In the genomic region with DNA sequence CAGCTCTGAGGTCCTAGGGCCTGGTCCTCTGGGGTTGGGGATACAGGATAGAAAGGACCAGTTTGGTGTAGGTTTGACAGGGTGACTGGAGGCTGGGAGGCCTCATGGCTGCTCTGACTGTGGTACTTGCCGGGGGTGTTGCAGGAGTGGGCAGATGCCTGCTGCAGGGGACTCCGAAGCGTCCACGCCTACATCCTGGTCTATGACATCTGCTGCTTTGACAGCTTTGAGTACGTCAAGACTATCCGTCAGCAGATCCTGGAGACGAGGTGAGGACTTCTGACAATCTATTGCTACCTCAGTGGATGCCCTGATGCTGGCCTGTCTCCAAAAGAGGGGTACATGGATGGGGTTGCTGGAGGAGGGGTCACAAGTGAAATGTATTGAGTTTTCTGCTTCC, we compare ENCODE assay signal across 31 mouse cellular contexts. TPM values are rescaled to one million over a fixed set of nuclear protein-coding genes. Genes with fewer than 3 reads are reported as not detected.
DNase-seq lines count a peak whose midpoint lies in the region; ATAC-seq and TF ChIP-seq lines count a peak whose summit lies in the region.
"Had no signal": no experiment of that assay in that cellular context is flagged by ENCODE, and none has a peak within 500 bp of the region (broad histone marks: within the 10 kb centered on the region; RNA-seq: fewer than 3 reads in every experiment).

No protein-coding gene starts in this region.

- H3K27me3 ChIP-seq in intestine, embryonic 16.5 days (replicated peaks; ENCODE audit: control insufficient read depth, insufficient read depth, low read length), result peaks cover 18% of the 10 kb centered on the region
- H3K27me3 ChIP-seq: Patski had no signal

- H3K9me3 ChIP-seq in intestine, embryonic 16.5 days (ENCODE audit: control insufficient read depth, low read length), result no peaks in the 10 kb centered on the region
- H3K9me3 ChIP-seq: embryonic facial prominence, embryonic 10.5 days; embryonic facial prominence, embryonic 13.5 days; forebrain, embryonic 12.5 days; forebrain, embryonic 15.5 days; heart, embryonic 12.5 days; heart, embryonic 15.5 days had no signal

- peak; percentile 55 for DNase-seq in heart, adult 11 months
- no peak for DNase-seq in heart, postnatal 25 days (ENCODE audit: low spot score)
- DNase-seq in layer of hippocampus, postnatal 36 days, result peak; percentile 49 to 56
- no peak for DNase-seq in layer of hippocampus, adult 9-10 months (ENCODE audit: low spot score)
- peak; percentile 34 to 71 for DNase-seq in left cerebral cortex, postnatal 25 days (ENCODE audit: low spot score in 2 of 2)
- no peak for DNase-seq in left cerebral cortex, adult 11 months (ENCODE audit: low spot score)
- DNase-seq: cerebellum, adult 11 months; cerebellum, adult 2 months had no signal

- intact Hi-C loops in heart, postnatal 25 days (cut with DNase I), result no loop called here
- intact Hi-C loops in left cerebral cortex, postnatal 25 days (cut with DNase I), result no loop called here

- H3K27ac ChIP-seq in olfactory bulb, adult 2 months (ENCODE audit: insufficient read depth, low read depth, low read length), result peak overlapping the region; percentile 75
- H3K27ac ChIP-seq in intestine, embryonic 16.5 days (ENCODE audit: low read length), result no peak overlapping the region
- H3K27ac ChIP-seq: embryonic facial prominence, embryonic 10.5 days; embryonic facial prominence, embryonic 13.5 days; forebrain, embryonic 12.5 days; forebrain, embryonic 15.5 days; gastrocnemius, adult 2 months; heart, embryonic 15.5 days; hindbrain, embryonic 14.5 days; hindbrain, postnatal 0 days had no signal

- H3K9ac ChIP-seq in intestine, embryonic 16.5 days (ENCODE audit: low read depth, low read length), result no peak overlapping the region
- H3K9ac ChIP-seq: embryonic facial prominence, embryonic 13.5 days; forebrain, embryonic 12.5 days; forebrain, embryonic 15.5 days; heart, embryonic 12.5 days; heart, embryonic 15.5 days; hindbrain, embryonic 14.5 days had no signal

- no peak for TF ChIP-seq CTCF in olfactory bulb, adult 2 months (IDR thresholded peaks at IDR 0.05; ENCODE audit: insufficient read depth, low read depth, low read length)

- no peak for TF ChIP-seq POLR2A in olfactory bulb, adult 2 months (IDR thresholded peaks at IDR 0.05; ENCODE audit: insufficient read depth, low read depth, low read length)

- H3K36me3 ChIP-seq in intestine, embryonic 16.5 days (ENCODE audit: control insufficient read depth, insufficient read depth, low read length), result no peaks in the 10 kb centered on the region
- H3K36me3 ChIP-seq: embryonic facial prominence, embryonic 10.5 days; embryonic facial prominence, embryonic 13.5 days; forebrain, embryonic 12.5 days; forebrain, embryonic 15.5 days; G1E; heart, embryonic 15.5 days had no signal

- H3K4me1 ChIP-seq in olfactory bulb, adult 2 months (ENCODE audit: control insufficient read depth, insufficient read depth, low read length), result peaks cover 53% of the 10 kb centered on the region
- no peaks in the 10 kb centered on the region for H3K4me1 ChIP-seq in intestine, embryonic 16.5 days (ENCODE audit: control insufficient read depth, insufficient read depth, low read length)

- H3K4me2 ChIP-seq in intestine, embryonic 16.5 days (ENCODE audit: low read depth, low read length), result no peak overlapping the region
- H3K4me2 ChIP-seq: embryonic facial prominence, embryonic 13.5 days had no signal

- WGBS in olfactory bulb, adult 2 months, result 48% methylated on average over 7 of the region's 7 CpGs
- WGBS in intestine, embryonic 16.5 days, result 82% methylated on average over 7 of the region's 7 CpGs

- no peak overlapping the region for H3K4me3 ChIP-seq in olfactory bulb, adult 2 months (ENCODE audit: insufficient read depth, low read depth, low read length)
- H3K4me3 ChIP-seq in intestine, embryonic 16.5 days (ENCODE audit: low read length), result no peak overlapping the region
- H3K4me3 ChIP-seq: erythroblast, embryonic 14.5 days; gastrocnemius, adult 2 months; heart, embryonic 15.5 days had no signal

- no peak for ATAC-seq in intestine, embryonic 16.5 days

RNA-seq across cellular contexts. Expression of gene Rasl10b, which starts 8.8 kb away (rescaled TPM):
- total RNA-seq in heart, postnatal 25 days (2021), result 10 to 100 TPM; 49.6 to 60.1 TPM
- total RNA-seq in layer of hippocampus, postnatal 36 days (2021), result 100 to 1,000 TPM; 223 to 227 TPM
- 100 to 1,000 TPM; 258 to 277 TPM for total RNA-seq in left cerebral cortex, postnatal 25 days (2021)
- 96.6 TPM in 1 of 2 replicates, not detected in the other for polyA plus RNA-seq in olfactory bulb, adult 2 months (2012; ENCODE audit: insufficient read depth, insufficient read length, low replicate concordance, missing spikeins)
- polyA plus RNA-seq in intestine, embryonic 16.5 days (2015; fragmentation: Nextera tagmentation; extraction: Ambion mirVana), result 0.39 and 0.50 TPM in 2 replicates
- total RNA-seq: G1E had no signal
- polyA plus RNA-seq: erythroblast, embryonic 14.5 days had no signal

RNA-seq across cellular contexts. Expression of gene Gas2l2, which starts 11.5 kb away (rescaled TPM):
- not detected for total RNA-seq in heart, postnatal 25 days (2021)
- under 1 TPM; 0.12 to 0.15 TPM for total RNA-seq in layer of hippocampus, postnatal 36 days (2021)
- total RNA-seq in left cerebral cortex, postnatal 25 days (2021), result under 1 TPM in 1 of 2 experiments, not detected in 1; 0.18 TPM
- not detected in 2 replicates for polyA plus RNA-seq in olfactory bulb, adult 2 months (2012; ENCODE audit: insufficient read depth, insufficient read length, low replicate concordance, missing spikeins)
- polyA plus RNA-seq in intestine, embryonic 16.5 days (2015; fragmentation: Nextera tagmentation; extraction: Ambion mirVana), result 0.06 and 0.13 TPM in 2 replicates
- total RNA-seq: adrenal gland, adult 18-20 months; adrenal gland, postnatal 10 days; adrenal gland, postnatal 36 days; CH12.LX; gastrocnemius, adult 2 months; gastrocnemius, postnatal 14 days; heart, adult 18-20 months; heart, postnatal 10 days; heart, postnatal 4 days had no signal
- polyA plus RNA-seq: embryonic facial prominence, embryonic 10.5 days; erythroblast, embryonic 14.5 days; G1E; heart, embryonic 12.5 days; Patski had no signal

RNA-seq across cellular contexts. Expression of gene 1700020L24Rik, which starts 19.8 kb away (rescaled TPM):
- not detected for total RNA-seq in heart, postnatal 25 days (2021)
- total RNA-seq in layer of hippocampus, postnatal 36 days (2021), result not detected
- not detected for total RNA-seq in left cerebral cortex, postnatal 25 days (2021)
- not detected in 2 replicates for polyA plus RNA-seq in olfactory bulb, adult 2 months (2012; ENCODE audit: insufficient read depth, insufficient read length, low replicate concordance, missing spikeins)
- polyA plus RNA-seq in intestine, embryonic 16.5 days (2015; fragmentation: Nextera tagmentation; extraction: Ambion mirVana), result 0.97 and 1.5 TPM in 2 replicates
- total RNA-seq: G1E; gastrocnemius, adult 2 months; gastrocnemius, postnatal 14 days; gastrocnemius, postnatal 4 days; heart, adult 18-20 months; heart, postnatal 10 days had no signal
- polyA plus RNA-seq: embryonic facial prominence, embryonic 10.5 days; erythroblast, embryonic 14.5 days; G1E had no signal

RNA-seq across cellular contexts. Expression of gene Mmp28, which starts 45.2 kb away (rescaled TPM):
- 1 to 10 TPM; 4.6 to 5.7 TPM for total RNA-seq in heart, postnatal 25 days (2021)
- total RNA-seq in layer of hippocampus, postnatal 36 days (2021), result 1 to 10 TPM; 2.9 to 4.0 TPM
- total RNA-seq in left cerebral cortex, postnatal 25 days (2021), result 1 to 10 TPM; 3.9 to 4.3 TPM
- polyA plus RNA-seq in olfactory bulb, adult 2 months (2012; ENCODE audit: insufficient read depth, insufficient read length, low replicate concordance, missing spikeins), result not detected in 2 replicates
- 1.3 and 2.0 TPM in 2 replicates for polyA plus RNA-seq in intestine, embryonic 16.5 days (2015; fragmentation: Nextera tagmentation; extraction: Ambion mirVana)
- polyA plus RNA-seq: erythroblast, embryonic 14.5 days; G1E had no signal

RNA-seq across cellular contexts. Expression of gene Taf15, which starts 55.2 kb away (rescaled TPM):
- 10 to 100 TPM; 33.7 to 33.8 TPM for total RNA-seq in heart, postnatal 25 days (2021)
- total RNA-seq in layer of hippocampus, postnatal 36 days (2021), result 10 to 100 TPM; 75.0 to 77.4 TPM
- 10 to 100 TPM; 48.4 to 65.7 TPM for total RNA-seq in left cerebral cortex, postnatal 25 days (2021)
- not detected in 2 replicates for polyA plus RNA-seq in olfactory bulb, adult 2 months (2012; ENCODE audit: insufficient read depth, insufficient read length, low replicate concordance, missing spikeins)
- polyA plus RNA-seq in intestine, embryonic 16.5 days (2015; fragmentation: Nextera tagmentation; extraction: Ambion mirVana), result 8.3 and 10.0 TPM in 2 replicates

Comparison
In these comparisons a context has a peak if more than half of its experiments do, and no peak if none do; other contexts are left out.
1. DNase-seq: peak in heart, adult 11 months (single experiment), layer of hippocampus, postnatal 36 days (2 of 2) and left cerebral cortex, postnatal 25 days (2 of 2); none in heart, postnatal 25 days (single experiment), layer of hippocampus, adult 9-10 months (single experiment) and left cerebral cortex, adult 11 months (single experiment).